Mouse (Mus musculus) erythroblast, embryonic 14.5 days (primary cell): ENCODE results near the gene Gba.

Experiments
- GATA1 ChIP-seq: IDR thresholded peaks from 2 replicates; pipeline ENCODE4 v1.6.1; 2012; ENCODE audit warnings: low read length, inconsistent platforms, mixed read lengths
- TAL1 ChIP-seq: IDR thresholded peaks from 3 replicates; pipeline ENCODE4 v1.6.1; 2012; ENCODE audit warnings: low read length, inconsistent platforms, mixed read lengths

DNA sequence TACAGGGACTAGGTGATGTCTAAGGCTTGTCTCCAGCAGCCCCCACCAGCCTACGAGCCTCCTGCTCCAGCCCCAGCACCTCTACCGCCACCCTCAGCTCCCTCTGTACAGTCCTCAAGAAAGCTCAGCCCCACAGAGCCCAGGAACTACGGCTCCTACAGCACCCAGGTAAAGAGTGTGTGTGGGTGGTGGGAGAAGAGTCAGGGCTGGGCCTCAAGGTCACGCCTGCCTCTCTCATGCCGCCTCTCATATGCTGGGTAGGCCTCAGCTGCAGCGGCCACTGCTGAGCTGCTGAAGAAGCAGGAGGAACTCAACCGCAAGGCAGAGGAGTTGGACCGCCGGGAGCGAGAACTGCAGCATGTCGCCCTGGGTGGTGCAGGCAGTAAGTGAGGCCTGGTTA is 23.7 kb upstream of the Gba start:
- TF ChIP-seq GATA1 (no peak), TAL1 (no peak)
